Mouse (Mus musculus) forebrain, postnatal 0 days (tissue): ENCODE measurements at regions not wholly inside any gene's neighbourhood (a gene's known extent, or its start where the extent isn't known, plus 50 kb on each side); places are given as distances from the start of the nearest gene placed in this dataset.

ENCODE experiments used
- ATAC-seq: fragments of 200-750 bp; cut with Nextera tagmentation; 2 replicates; pipeline ENCODE4 v1.8.0; 2017; ENCODE audit warnings: mild to moderate bottlenecking, moderate library complexity
- DNase-seq: peaks from one replicate; pipeline ENCODE4 v3.0.0-alpha.2; 2015
- H3K27ac ChIP-seq: fragments of 300-500 bp; sonication (generic); 2 replicates; pipeline ENCODE4 v1.5.1; 2014; ENCODE audit warnings: low read depth, mild to moderate bottlenecking, antibody characterized with exemption, low read length, moderate library complexity, mixed read lengths
- H3K27me3 ChIP-seq: fragments of 300-500 bp; sonication (generic); 2 replicates; pipeline ENCODE4 v1.6.1; 2014; ENCODE audit warnings: mild to moderate bottlenecking, low read length, mixed read lengths; ENCODE audit not compliant: insufficient read depth
- H3K36me3 ChIP-seq: fragments of 300-500 bp; sonication (generic); 2 replicates; pipeline ENCODE4 v1.6.1; 2014; ENCODE audit warnings: mild to moderate bottlenecking, moderate library complexity; ENCODE audit not compliant: insufficient read depth
- H3K4me1 ChIP-seq: fragments of 300-500 bp; sonication (generic); 2 replicates; pipeline ENCODE4 v1.6.1; 2014; ENCODE audit warnings: antibody characterized with exemption; ENCODE audit not compliant: insufficient read depth
- H3K4me2 ChIP-seq: fragments of 300-500 bp; sonication (generic); 2 replicates; pipeline ENCODE4 v1.6.1; 2014; ENCODE audit warnings: low read depth, mild to moderate bottlenecking, moderate library complexity
- H3K4me3 ChIP-seq: fragments of 300-500 bp; sonication (generic); 2 replicates; pipeline ENCODE4 v1.5.1; 2014; ENCODE audit warnings: low read depth, low read length, mixed read lengths
- H3K9ac ChIP-seq: fragments of 300-500 bp; sonication (generic); 2 replicates; pipeline ENCODE4 v1.6.1; 2014; ENCODE audit warnings: mild to moderate bottlenecking
- H3K9me3 ChIP-seq: fragments of 300-500 bp; sonication (generic); 2 replicates; pipeline ENCODE4 v1.6.1; 2016; ENCODE audit warnings: low read length
- CTCF ChIP-seq: sonication (generic); IDR thresholded peaks from 2 replicates; pipeline ENCODE4 v1.5.1; 2016; ENCODE audit warnings: antibody characterized with exemption, control low read depth, low read depth
- WGBS: fragments of 180-500 bp; shearing (Covaris S2); extraction: QIAGEN DNeasy Blood & Tissue Kit; methylation state at CpG from one replicate; pipeline ENCODE4 v1.1.7; 2014; 5-methylcytosine and 5-hydroxymethylcytosine counted together

GRCm38 (mm10) chr14:91889141-91889631, 2001.3 kb downstream of the Pcdh9 start:
- H3K4me3 ChIP-seq = no peak overlapping the region
- no peaks in the 10 kb centered on the region for H3K4me1 ChIP-seq
- ATAC-seq = peak; percentile 60
- peak; percentile 44 for DNase-seq
- H3K27me3 ChIP-seq = no peaks in the 10 kb centered on the region
- no peak overlapping the region for H3K9ac ChIP-seq
- no peaks in the 10 kb centered on the region for H3K36me3 ChIP-seq
- H3K27ac ChIP-seq = no peak overlapping the region
- no peak overlapping the region for H3K4me2 ChIP-seq
- WGBS = 63% methylated on average over 9 of the region's 9 CpGs
- H3K9me3 ChIP-seq = no peaks in the 10 kb centered on the region
- TF ChIP-seq CTCF = no peak

GRCm38 (mm10) chr14:91865935-91866664, 2024.4 kb downstream of the Pcdh9 start:
- no peak overlapping the region for H3K27ac ChIP-seq

DNA sequence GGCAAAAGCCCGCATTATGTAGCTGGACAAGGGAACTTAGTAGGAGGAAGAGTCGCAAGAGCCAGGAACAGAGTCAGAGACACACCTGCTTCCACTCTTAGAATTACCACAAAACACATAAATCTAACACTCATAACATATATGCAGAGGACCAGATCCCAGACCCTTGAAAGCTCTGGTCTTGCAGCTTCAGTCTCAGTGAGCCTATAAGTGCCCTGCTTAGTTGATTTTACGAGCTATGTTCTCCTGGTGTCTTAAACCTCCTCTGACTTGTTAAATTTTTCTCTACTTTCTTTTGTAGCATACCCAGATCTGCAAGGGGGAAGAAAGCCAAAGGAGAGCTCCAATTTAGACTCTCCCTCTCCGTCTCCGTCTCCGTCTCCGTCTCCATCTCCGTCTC, 2038.2 kb downstream of the Pcdh9 start:
- Histone ChIP-seq H3K4me3 (no peak overlapping the region), H3K9me3 (peaks cover 4% of the 10 kb centered on the region; the same call in 1 of the 2 replicates), H3K4me2 (no peak overlapping the region), H3K27ac (no peak overlapping the region), H3K9ac (no peak overlapping the region), H3K27me3 (no peaks in the 10 kb centered on the region), H3K36me3 (no peaks in the 10 kb centered on the region), H3K4me1 (no peaks in the 10 kb centered on the region)
- DNase-seq (no peak), ATAC-seq (no peak)
- WGBS = 92% methylated on average over 8 of the region's 8 CpGs
- TF ChIP-seq CTCF = no peak

More at GRCm38 (mm10) chr14:91865935-91866664, 2024.4 kb downstream of the Pcdh9 start:
- 34% methylated on average over 5 of the region's 5 CpGs for WGBS
- Histone ChIP-seq H3K4me2 (no peak overlapping the region), H3K4me1 (no peaks in the 10 kb centered on the region), H3K9me3 (no peaks in the 10 kb centered on the region), H3K36me3 (no peaks in the 10 kb centered on the region), H3K9ac (no peak overlapping the region), H3K27me3 (no peaks in the 10 kb centered on the region), H3K4me3 (no peak overlapping the region)
- DNase-seq (peak; percentile 2), ATAC-seq (peak; percentile 51; the same call in 1 of the 2 replicates)
- TF ChIP-seq CTCF = no peak
